Mouse (Mus musculus): ENCODE results near the gene Tsc1. TPM values are rescaled to one million over a fixed set of nuclear protein-coding genes. Genes with fewer than 3 reads are reported as not detected.

Gene Tsc1
- polyA plus RNA-seq, 1 experiment from 2014 or later = 15.7 TPM

Small RNAs within 50 kb of the gene (microRNA-seq; reads per million reads assigned to microRNA genes)
- gene Gm22824 (not detected), gene Mir3088 (not detected)

Other genes starting within 250 kb of the Tsc1 start
- gene Ppp1r26, start 194.4 kb upstream of the Tsc1 start, polyA plus RNA-seq (2015; fragmentation: Nextera tagmentation; extraction: Ambion mirVana) = 4.3 and 5.0 TPM in 2 replicates
- gene 1700007K13Rik, start 174.9 kb upstream of the Tsc1 start, polyA plus RNA-seq (2015; fragmentation: Nextera tagmentation; extraction: Ambion mirVana) = 0.89 and 1.1 TPM in 2 replicates
- gene Mrps2, start 173.2 kb upstream of the Tsc1 start, polyA plus RNA-seq (2015; fragmentation: Nextera tagmentation; extraction: Ambion mirVana) = 50.3 and 51.3 TPM in 2 replicates
- 0.56 and 1.1 TPM in 2 replicates for gene Gbgt1, start 144.3 kb upstream of the Tsc1 start, polyA plus RNA-seq (2015; fragmentation: Nextera tagmentation; extraction: Ambion mirVana)
- gene Gm10134, start 135.1 kb upstream of the Tsc1 start, polyA plus RNA-seq (2015; fragmentation: Nextera tagmentation; extraction: Ambion mirVana) = 1.9 and 4.5 TPM in 2 replicates
- gene Ralgds, start 128.1 kb upstream of the Tsc1 start, polyA plus RNA-seq (2015; fragmentation: Nextera tagmentation; extraction: Ambion mirVana) = 50.3 and 50.7 TPM in 2 replicates
- gene Cel, start 77.8 kb upstream of the Tsc1 start, polyA plus RNA-seq (2015; fragmentation: Nextera tagmentation; extraction: Ambion mirVana) = 0.35 TPM in 1 of 2 replicates, not detected in the other
- gene Gtf3c5, start 57.5 kb upstream of the Tsc1 start, polyA plus RNA-seq (2015; fragmentation: Nextera tagmentation; extraction: Ambion mirVana) = 41.8 and 44.1 TPM in 2 replicates
- 0.14 and 0.45 TPM in 2 replicates for gene Gfi1b, start 19.2 kb upstream of the Tsc1 start, polyA plus RNA-seq (2015; fragmentation: Nextera tagmentation; extraction: Ambion mirVana)
- 1.1 and 1.2 TPM in 2 replicates for gene Spaca9, start 58.5 kb downstream of the Tsc1 start, polyA plus RNA-seq (2015; fragmentation: Nextera tagmentation; extraction: Ambion mirVana)
- gene Ak8, start 58.9 kb downstream of the Tsc1 start, polyA plus RNA-seq (2015; fragmentation: Nextera tagmentation; extraction: Ambion mirVana) = 0.58 and 0.94 TPM in 2 replicates
- 12.3 and 14.3 TPM in 2 replicates for gene Gtf3c4, start 199.1 kb downstream of the Tsc1 start, polyA plus RNA-seq (2015; fragmentation: Nextera tagmentation; extraction: Ambion mirVana)
- gene Ddx31, start 199.2 kb downstream of the Tsc1 start, polyA plus RNA-seq (2015; fragmentation: Nextera tagmentation; extraction: Ambion mirVana) = 14.7 and 14.8 TPM in 2 replicates

Measured in limb, embryonic 15.5 days (tissue).